In genomic region chr3:138225853-138226252, GRCm38 (mm10) we compare ENCODE assay signal across 19 mouse cellular contexts. TPM values are rescaled to one million over a fixed set of nuclear protein-coding genes. Genes with fewer than 3 reads are reported as not detected.
DNase-seq lines count a peak whose midpoint lies in the region; ATAC-seq and TF ChIP-seq lines count a peak whose summit lies in the region.
"Had no signal": no experiment of that assay in that cellular context is flagged by ENCODE, and none has a peak within 500 bp of the region (broad histone marks: within the 10 kb centered on the region; RNA-seq: fewer than 3 reads in every experiment).

No protein-coding gene starts in this region.

- peak; percentile 56 to 68 for DNase-seq in cerebellum, postnatal 14 days
- no peak for DNase-seq in cerebellum, adult 11 months
- peak; percentile 21 for DNase-seq in lung, embryonic 14.5 days
- no peak for DNase-seq in lung, adult 2 months
- DNase-seq in kidney, postnatal 14 days = peak; percentile 41
- no peak for DNase-seq in gastrocnemius, postnatal 4 days (ENCODE audit: low spot score in 2 of 2)
- DNase-seq: cerebellum, adult 11-12 months; layer of hippocampus, adult 9-11 months; right cerebral cortex, adult 18-20 months had no signal

- H3K27me3 ChIP-seq in lung, embryonic 14.5 days (ENCODE audit: insufficient read depth, low read length) = no peaks in the 10 kb centered on the region
- no peaks in the 10 kb centered on the region for H3K27me3 ChIP-seq in stomach, embryonic 16.5 days (ENCODE audit: control insufficient read depth, insufficient read depth, low read length)
- H3K27me3 ChIP-seq: embryonic facial prominence, embryonic 13.5 days; forebrain, embryonic 15.5 days had no signal

- no peaks in the 10 kb centered on the region for H3K9me3 ChIP-seq in lung, embryonic 14.5 days (ENCODE audit: low read depth, low read length)
- no peaks in the 10 kb centered on the region for H3K9me3 ChIP-seq in stomach, embryonic 16.5 days (replicated peaks; ENCODE audit: control insufficient read depth, low read length)
- H3K9me3 ChIP-seq: embryonic facial prominence, embryonic 13.5 days; forebrain, embryonic 15.5 days; G1E had no signal

- H3K9ac ChIP-seq in lung, embryonic 14.5 days = no peak overlapping the region
- H3K9ac ChIP-seq in stomach, embryonic 16.5 days (ENCODE audit: low read length) = no peak overlapping the region
- H3K9ac ChIP-seq: embryonic facial prominence, embryonic 13.5 days; forebrain, embryonic 15.5 days; hindbrain, embryonic 14.5 days had no signal

- no peaks in the 10 kb centered on the region for H3K36me3 ChIP-seq in lung, embryonic 14.5 days (ENCODE audit: insufficient read depth)
- H3K36me3 ChIP-seq in stomach, embryonic 16.5 days (ENCODE audit: control insufficient read depth, insufficient read depth, low read length) = no peaks in the 10 kb centered on the region
- H3K36me3 ChIP-seq: embryonic facial prominence, embryonic 13.5 days; forebrain, embryonic 15.5 days; G1E had no signal

- no peak overlapping the region for H3K4me2 ChIP-seq in lung, embryonic 14.5 days
- H3K4me2 ChIP-seq in stomach, embryonic 16.5 days (ENCODE audit: low read depth, low read length) = no peak overlapping the region
- H3K4me2 ChIP-seq: embryonic facial prominence, embryonic 13.5 days; forebrain, embryonic 15.5 days; hindbrain, embryonic 14.5 days had no signal

- no peak for TF ChIP-seq CTCF in lung, embryonic 14.5 days (IDR thresholded peaks at IDR 0.05; ENCODE audit: low read depth)
- no peak for TF ChIP-seq CTCF in lung, adult 2 months (IDR thresholded peaks at IDR 0.05; ENCODE audit: insufficient read depth, low read length)

- ATAC-seq in lung, embryonic 14.5 days (ENCODE audit: insufficient read depth) = 0 out of 2 replicates have a peak, but pooled peaks have one; percentile 16
- ATAC-seq in stomach, embryonic 16.5 days (ENCODE audit: insufficient read depth, low FRiP score) = peak; percentile 57; the same call in 1 of the 2 replicates
- ATAC-seq in erythroid progenitor cell, adult 5-6 weeks (replicated peaks; ENCODE audit: low FRiP score, poor library complexity, severe bottlenecking) = no peak
- ATAC-seq: forebrain, embryonic 15.5 days had no signal

- no peaks in the 10 kb centered on the region for H3K4me1 ChIP-seq in lung, embryonic 14.5 days (ENCODE audit: insufficient read depth)
- H3K4me1 ChIP-seq in lung, adult 2 months (ENCODE audit: control insufficient read depth, insufficient read depth, low read length) = no peaks in the 10 kb centered on the region
- H3K4me1 ChIP-seq in stomach, embryonic 16.5 days (ENCODE audit: control insufficient read depth, insufficient read depth, low read length) = no peaks in the 10 kb centered on the region
- H3K4me1 ChIP-seq: forebrain, embryonic 15.5 days had no signal

- 32% methylated on average over 7 of the region's 7 CpGs for WGBS in lung, embryonic 14.5 days
- 55% methylated on average over 7 of the region's 7 CpGs for WGBS in lung, adult 2 months
- 51% methylated on average over 7 of the region's 7 CpGs for WGBS in stomach, embryonic 16.5 days

- TF ChIP-seq POLR2A in lung, adult 2 months (IDR thresholded peaks at IDR 0.05; ENCODE audit: borderline replicate concordance, extremely low read depth, low read depth, low read length) = no peak

- no peak overlapping the region for H3K4me3 ChIP-seq in lung, embryonic 14.5 days (ENCODE audit: low read depth, low read length)
- H3K4me3 ChIP-seq in lung, adult 2 months (replicated peaks; ENCODE audit: extremely low read depth, low read depth, low read length) = no peak overlapping the region
- H3K4me3 ChIP-seq in stomach, embryonic 16.5 days (replicated peaks; ENCODE audit: low read length) = no peak overlapping the region
- H3K4me3 ChIP-seq: embryonic facial prominence, embryonic 13.5 days; forebrain, embryonic 15.5 days had no signal

- no peak overlapping the region for H3K27ac ChIP-seq in lung, embryonic 14.5 days (ENCODE audit: low read depth)
- peak overlapping the region; percentile 11; the same call in 1 of the 2 replicates for H3K27ac ChIP-seq in stomach, embryonic 16.5 days (ENCODE audit: low read length)
- H3K27ac ChIP-seq: embryonic facial prominence, embryonic 13.5 days; forebrain, embryonic 15.5 days; hindbrain, embryonic 14.5 days had no signal

RNA-seq across cellular contexts. Expression of gene Adh7, which starts 8.3 kb away (rescaled TPM):
- 0.30 and 0.55 TPM in 2 replicates for polyA plus RNA-seq in lung, embryonic 14.5 days (2014; fragmentation: Nextera tagmentation; extraction: Ambion mirVana)
- polyA plus RNA-seq in lung, adult 2 months (2012; rRNA removed) = 2.7 and 12.4 TPM in 2 replicates
- 0.79 and 1.6 TPM in 2 replicates for polyA plus RNA-seq in stomach, embryonic 16.5 days (2015; fragmentation: Nextera tagmentation; extraction: Ambion mirVana)
- not detected in 2 replicates for total RNA-seq in erythroid progenitor cell, adult 5-6 weeks (2015; ENCODE audit: low replicate concordance)
- not detected in 2 replicates for total RNA-seq in erythroid progenitor cell, adult 5-6 weeks (2017; ENCODE audit: low replicate concordance)
- under 1 TPM; 0.47 to 0.52 TPM for total RNA-seq in gastrocnemius, postnatal 4 days (2021)
- total RNA-seq: megakaryocyte, adult 5-6 weeks had no signal
- polyA plus RNA-seq: G1E; limb, embryonic 11.5 days had no signal

RNA-seq across cellular contexts. Expression of gene 4930579F01Rik, which starts 32.2 kb away (rescaled TPM):
- polyA plus RNA-seq in lung, embryonic 14.5 days (2014; fragmentation: Nextera tagmentation; extraction: Ambion mirVana) = 0.37 TPM in 1 of 2 replicates, not detected in the other
- polyA plus RNA-seq in lung, adult 2 months (2012; rRNA removed) = not detected in 2 replicates
- 0.13 and 0.32 TPM in 2 replicates for polyA plus RNA-seq in stomach, embryonic 16.5 days (2015; fragmentation: Nextera tagmentation; extraction: Ambion mirVana)
- not detected in 2 replicates for total RNA-seq in erythroid progenitor cell, adult 5-6 weeks (2015; ENCODE audit: low replicate concordance)
- not detected in 2 replicates for total RNA-seq in erythroid progenitor cell, adult 5-6 weeks (2017; ENCODE audit: low replicate concordance)
- total RNA-seq in gastrocnemius, postnatal 4 days (2021) = not detected
- total RNA-seq: G1E; heart, adult 8-10 months; megakaryocyte, adult 5-6 weeks had no signal
- polyA plus RNA-seq: forebrain, embryonic 15.5 days; G1E; hindbrain, embryonic 14.5 days; limb, embryonic 11.5 days; neural tube, embryonic 11.5 days had no signal

RNA-seq across cellular contexts. Expression of gene Adh1, which starts 34.9 kb away (rescaled TPM):
- 883 and 968 TPM in 2 replicates for polyA plus RNA-seq in lung, embryonic 14.5 days (2014; fragmentation: Nextera tagmentation; extraction: Ambion mirVana)
- polyA plus RNA-seq in lung, adult 2 months (2012; rRNA removed) = 106 and 114 TPM in 2 replicates
- 63.3 and 92.5 TPM in 2 replicates for polyA plus RNA-seq in stomach, embryonic 16.5 days (2015; fragmentation: Nextera tagmentation; extraction: Ambion mirVana)
- total RNA-seq in erythroid progenitor cell, adult 5-6 weeks (2015; ENCODE audit: low replicate concordance) = not detected in 2 replicates
- 1.7 TPM in 1 of 2 replicates, not detected in the other for total RNA-seq in erythroid progenitor cell, adult 5-6 weeks (2017; ENCODE audit: low replicate concordance)
- total RNA-seq in gastrocnemius, postnatal 4 days (2021) = 10 to 100 TPM; 28.8 to 29.3 TPM
- polyA plus RNA-seq: G1E had no signal

Comparison
In these comparisons a context has a peak if more than half of its experiments do, and no peak if none do; other contexts are left out.
1. DNase-seq: peak in cerebellum, postnatal 14 days (2 of 2), lung, embryonic 14.5 days (single experiment) and kidney, postnatal 14 days (single experiment); none in cerebellum, adult 11 months (single experiment), lung, adult 2 months (single experiment) and gastrocnemius, postnatal 4 days (0 of 2).